Mouse (Mus musculus) heart, postnatal 14 days (tissue): Measurements from ENCODE around the gene Ifitm3. TPM values are rescaled to one million over a fixed set of nuclear protein-coding genes. Genes with fewer than 3 reads are reported as not detected.
"Not testable (repeated sequence)": the region's sequence is repeated elsewhere in the genome, so short reads cannot be mapped to it uniquely, and the experiment has no call there.

ENCODE experiments used
- DNase-seq, 2 experiments: peaks; one replicate each; pipeline ENCODE4 v3.0.0; 2021 to 2022
- intact Hi-C: fragments of 180-260 bp; cut with DNase I; formaldehyde crosslinking; loops from one replicate; pipeline ENCODE4 v1.15.1; 2025
- total RNA-seq, 2 experiments: library from RNA; stranded (reverse); gene quantifications; 2 replicates each; pipeline ENCODE4 v1.2.3; 2021

Gene Ifitm3
- total RNA-seq, 2 experiments from 2014 or later = 95.6 to 96.3 TPM

- intact Hi-C loops = no loop called here
- DNase-seq = no peak
Observed at GRCm38 (mm10) chr7:141038090-141039032, 27.8 kb upstream of the Ifitm3 start.

- DNase-seq, intact Hi-C loops: not testable (repeated sequence)
Observed at GRCm38 (mm10) chr7:141036624-141037023, 26.1 kb upstream of the Ifitm3 start.

- intact Hi-C loops = no loop called here
- DNase-seq = no peak
Observed at GRCm38 (mm10) chr7:141032458-141033167, 22.0 kb upstream of the Ifitm3 start.

GRCm38 (mm10) chr7:141030390-141030789 is 19.8 kb upstream of the Ifitm3 start:
- no peak for DNase-seq
- intact Hi-C loops = no loop called here

GRCm38 (mm10) chr7:141028831-141029230 is 18.3 kb upstream of the Ifitm3 start, which contains the start of gene Gm17387:
Gene Gm17387, plus strand, starts transcription at chr7:141029131.
- intact Hi-C loops = no loop called here
- DNase-seq = no peak

- intact Hi-C loops = no loop called here
- no peak for DNase-seq
Observed at GRCm38 (mm10) chr7:141026740-141027098, 16.1 kb upstream of the Ifitm3 start.

GRCm38 (mm10) chr7:141026097-141026739 is 15.6 kb upstream of the Ifitm3 start:
- intact Hi-C loops = no loop called here
- no peak for DNase-seq

- no peak for DNase-seq
- intact Hi-C loops = no loop called here
Observed at GRCm38 (mm10) chr7:141024865-141025838, 14.6 kb upstream of the Ifitm3 start.

- DNase-seq = no peak
- intact Hi-C loops = no loop called here
Observed at GRCm38 (mm10) chr7:141021489-141022449, 11.2 kb upstream of the Ifitm3 start.

- DNase-seq = no peak
- intact Hi-C loops = no loop called here
Observed at GRCm38 (mm10) chr7:141019028-141019427, 8.5 kb upstream of the Ifitm3 start.

- DNase-seq, intact Hi-C loops: not testable (repeated sequence)
Observed at GRCm38 (mm10) chr7:141017824-141018223, 7.3 kb upstream of the Ifitm3 start, which contains the start of gene Ifitm6. Gene Ifitm6, minus strand, starts transcription at chr7:141017924.

GRCm38 (mm10) chr7:141016707-141017697 is 6.4 kb upstream of the Ifitm3 start:
- no peak for DNase-seq
- intact Hi-C loops = no loop called here

- DNase-seq = no peak
Observed at GRCm38 (mm10) chr7:141011238-141011770, 734 bp upstream of the Ifitm3 start.

GRCm38 (mm10) chr7:141009665-141010064 is 905 bp downstream of the Ifitm3 start:
- intact Hi-C loops = loop anchor here (1.0 to 5.0 kb wide), 5 partner anchors 37 to 167 kb away; no protein-coding TSS in a partner anchor
- DNase-seq = peak in 1 of 2 experiments; percentile 10

More at GRCm38 (mm10) chr7:141011238-141011770, 734 bp upstream of the Ifitm3 start:
- intact Hi-C loops = no loop called here

GRCm38 (mm10) chr7:141008938-141009660 is 1.5 kb downstream of the Ifitm3 start:
- intact Hi-C loops = loop anchor here (1.0 to 5.0 kb wide), 5 partner anchors 37 to 168 kb away; no protein-coding TSS in a partner anchor
- DNase-seq = peak; percentile 86 to 90

GRCm38 (mm10) chr7:141008312-141008761 is 2.2 kb downstream of the Ifitm3 start:
- intact Hi-C loops = loop anchor here (2.0 to 5.0 kb wide), 4 partner anchors 36 to 168 kb away; no protein-coding TSS in a partner anchor

More at GRCm38 (mm10) chr7:141008312-141008761, 2.2 kb downstream of the Ifitm3 start:
- peak; percentile 35 to 42 for DNase-seq
